Mouse (Mus musculus): ENCODE measurements around the gene Atg4b. TPM values are rescaled to one million over a fixed set of nuclear protein-coding genes. Genes with fewer than 3 reads are reported as not detected.

Atg4b gene
- total and polyA plus RNA-seq, 2 experiments from 2014 or later, result 22.3 to 50.3 TPM

GRCm38 (mm10) chr1:93769901-93770300 is 18.6 kb downstream of the Atg4b start:
- Histone ChIP-seq H3K36me3 (replicated peaks; ENCODE audit: control insufficient read depth, insufficient read depth, low read length) (peaks cover 33% of the 10 kb centered on the region), H3K9ac (replicated peaks; ENCODE audit: low read depth, low read length) (no peak overlapping the region), H3K27me3 (ENCODE audit: control insufficient read depth, insufficient read depth, low read length) (no peaks in the 10 kb centered on the region), H3K4me2 (ENCODE audit: low read depth, low read length) (no peak overlapping the region), H3K4me3 (ENCODE audit: low read depth, low read length) (no peak overlapping the region), H3K9me3 (replicated peaks; ENCODE audit: control insufficient read depth, low read length) (no peaks in the 10 kb centered on the region), H3K4me1 (ENCODE audit: control insufficient read depth, insufficient read depth) (no peaks in the 10 kb centered on the region), H3K27ac (ENCODE audit: low read depth) (no peak overlapping the region)
- TF ChIP-seq CTCF (IDR thresholded peaks at IDR 0.05; ENCODE audit: low read depth) (no peak), EP300 (IDR thresholded peaks at IDR 0.05; ENCODE audit: low read depth) (no peak)
- no peak for ATAC-seq (ENCODE audit: insufficient read depth, low read depth)
- WGBS, result 93% methylated on average over 3 of the region's 3 CpGs
- no peak for DNase-seq (ENCODE audit: low spot score)

DNA sequence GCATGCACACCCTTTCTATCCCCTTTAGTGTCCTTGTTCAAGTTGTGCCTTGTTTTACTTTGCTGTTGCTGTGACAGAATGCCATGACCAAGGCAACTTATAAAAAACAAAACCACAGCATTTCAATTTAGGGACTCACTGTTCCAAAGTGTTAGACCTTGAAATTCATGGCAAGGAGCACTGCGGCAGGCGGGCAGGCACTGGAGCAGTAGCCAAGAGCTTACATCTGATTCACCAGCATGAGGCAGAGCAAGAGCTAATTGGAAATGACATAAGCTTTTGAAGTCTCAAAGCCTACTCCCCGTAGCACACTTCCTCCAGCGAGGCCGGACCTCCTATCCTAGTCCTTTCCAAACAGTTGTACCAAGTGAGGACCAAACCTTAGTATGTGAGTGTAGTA is 25.4 kb downstream of the Atg4b start:
- Histone ChIP-seq H3K27me3 (ENCODE audit: control insufficient read depth, insufficient read depth, low read length) (no peaks in the 10 kb centered on the region), H3K9me3 (replicated peaks; ENCODE audit: control insufficient read depth, low read length) (no peaks in the 10 kb centered on the region), H3K36me3 (replicated peaks; ENCODE audit: control insufficient read depth, insufficient read depth, low read length) (peaks cover 82% of the 10 kb centered on the region), H3K9ac (replicated peaks; ENCODE audit: low read depth, low read length) (no peak overlapping the region), H3K4me2 (ENCODE audit: low read depth, low read length) (no peak overlapping the region), H3K4me1 (ENCODE audit: control insufficient read depth, insufficient read depth) (no peaks in the 10 kb centered on the region), H3K4me3 (ENCODE audit: low read depth, low read length) (no peak overlapping the region), H3K27ac (ENCODE audit: low read depth) (no peak overlapping the region)
- ATAC-seq (ENCODE audit: insufficient read depth, low read depth) (no peak), DNase-seq (ENCODE audit: low spot score) (no peak)
- WGBS, result 98% methylated on average over 5 of the region's 5 CpGs
- no peak for TF ChIP-seq CTCF (IDR thresholded peaks at IDR 0.05; ENCODE audit: low read depth)
- TF ChIP-seq EP300 (IDR thresholded peaks at IDR 0.05; ENCODE audit: low read depth), result no peak

- H3K27me3 ChIP-seq (ENCODE audit: control insufficient read depth, insufficient read depth, low read length), result no peaks in the 10 kb centered on the region
- no peak overlapping the region for H3K4me2 ChIP-seq (ENCODE audit: low read depth, low read length)
- H3K36me3 ChIP-seq (replicated peaks; ENCODE audit: control insufficient read depth, insufficient read depth, low read length), result peaks cover 91% of the 10 kb centered on the region
- no peak overlapping the region for H3K4me3 ChIP-seq (ENCODE audit: low read depth, low read length)
- no peaks in the 10 kb centered on the region for H3K9me3 ChIP-seq (replicated peaks; ENCODE audit: control insufficient read depth, low read length)
- WGBS, result 74% methylated on average over 2 of the region's 2 CpGs
- H3K27ac ChIP-seq (ENCODE audit: low read depth), result no peak overlapping the region
- no peak overlapping the region for H3K9ac ChIP-seq (replicated peaks; ENCODE audit: low read depth, low read length)
- H3K4me1 ChIP-seq (ENCODE audit: control insufficient read depth, insufficient read depth), result no peaks in the 10 kb centered on the region
- DNase-seq (ENCODE audit: low spot score) (no peak), ATAC-seq (ENCODE audit: insufficient read depth, low read depth) (no peak)
- TF ChIP-seq CTCF (IDR thresholded peaks at IDR 0.05; ENCODE audit: low read depth) (no peak), EP300 (IDR thresholded peaks at IDR 0.05; ENCODE audit: low read depth) (no peak)
These were observed 35.6 kb downstream of the Atg4b start for GRCm38 (mm10) chr1:93786912-93787311.

DNA sequence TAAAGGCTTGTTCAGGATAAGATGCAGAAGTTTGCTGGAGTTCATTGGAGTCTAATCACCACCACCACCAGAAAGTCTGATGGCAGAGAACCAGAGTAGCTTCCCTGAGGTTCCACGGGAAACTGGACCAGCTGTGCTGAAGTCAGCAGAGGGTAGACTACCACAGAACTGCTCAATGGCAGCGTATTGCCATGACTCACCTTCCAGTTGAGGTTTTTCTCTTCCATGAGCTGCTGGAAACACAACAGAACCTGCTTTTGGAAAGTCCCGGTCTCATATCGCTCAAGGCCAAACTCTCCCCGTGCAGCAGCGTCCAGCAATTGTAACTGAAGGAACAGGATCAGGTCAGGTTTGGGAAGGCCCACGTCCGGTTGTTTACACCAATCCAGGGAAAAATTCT is 43.2 kb downstream of the Atg4b start:
- 96% methylated on average over 8 of the region's 8 CpGs for WGBS
- H3K27me3 ChIP-seq (ENCODE audit: control insufficient read depth, insufficient read depth, low read length), result no peaks in the 10 kb centered on the region
- H3K4me1 ChIP-seq (ENCODE audit: control insufficient read depth, insufficient read depth), result no peaks in the 10 kb centered on the region
- no peak for TF ChIP-seq EP300 (IDR thresholded peaks at IDR 0.05; ENCODE audit: low read depth)
- TF ChIP-seq CTCF (IDR thresholded peaks at IDR 0.05; ENCODE audit: low read depth), result no peak
- ATAC-seq (ENCODE audit: insufficient read depth, low read depth) (no peak), DNase-seq (ENCODE audit: low spot score) (no peak)
- no peak overlapping the region for H3K4me2 ChIP-seq (ENCODE audit: low read depth, low read length)
- H3K9ac ChIP-seq (replicated peaks; ENCODE audit: low read depth, low read length), result no peak overlapping the region
- H3K27ac ChIP-seq (ENCODE audit: low read depth), result no peak overlapping the region
- H3K36me3 ChIP-seq (replicated peaks; ENCODE audit: control insufficient read depth, insufficient read depth, low read length), result peaks cover 74% of the 10 kb centered on the region
- no peak overlapping the region for H3K4me3 ChIP-seq (ENCODE audit: low read depth, low read length)
- no peaks in the 10 kb centered on the region for H3K9me3 ChIP-seq (replicated peaks; ENCODE audit: control insufficient read depth, low read length)

DNA sequence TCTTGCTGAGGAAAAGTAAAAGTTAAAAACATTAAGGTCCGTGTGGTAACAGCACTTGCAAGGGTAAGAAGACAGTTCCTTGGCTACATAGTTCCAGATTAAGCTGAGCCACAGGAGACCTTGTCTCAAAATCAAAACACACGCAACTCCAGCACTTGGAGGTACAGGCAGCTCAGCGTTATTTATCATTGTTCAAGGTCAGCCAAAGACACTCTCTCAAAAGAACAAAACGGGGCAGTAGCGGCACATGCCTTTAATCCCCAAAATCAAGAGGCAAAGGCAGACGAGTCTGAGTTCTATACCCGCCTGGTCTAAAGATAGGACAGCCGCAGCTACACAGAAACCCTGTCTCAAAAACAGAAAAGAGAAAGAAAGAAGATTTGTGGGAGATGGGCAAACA is 44.6 kb downstream of the Atg4b start:
- H3K9ac ChIP-seq (replicated peaks; ENCODE audit: low read depth, low read length), result no peak overlapping the region
- H3K27ac ChIP-seq (ENCODE audit: low read depth), result no peak overlapping the region
- H3K36me3 ChIP-seq (replicated peaks; ENCODE audit: control insufficient read depth, insufficient read depth, low read length), result peaks cover 71% of the 10 kb centered on the region
- H3K4me1 ChIP-seq (ENCODE audit: control insufficient read depth, insufficient read depth), result no peaks in the 10 kb centered on the region
- H3K9me3 ChIP-seq (replicated peaks; ENCODE audit: control insufficient read depth, low read length), result no peaks in the 10 kb centered on the region
- H3K27me3 ChIP-seq (ENCODE audit: control insufficient read depth, insufficient read depth, low read length), result no peaks in the 10 kb centered on the region
- no peak overlapping the region for H3K4me2 ChIP-seq (ENCODE audit: low read depth, low read length)
- 39% methylated on average over 8 of the region's 8 CpGs for WGBS
- ATAC-seq (ENCODE audit: insufficient read depth, low read depth) (no peak), DNase-seq (ENCODE audit: low spot score) (no peak)
- no peak for TF ChIP-seq CTCF (IDR thresholded peaks at IDR 0.05; ENCODE audit: low read depth)
- no peak for TF ChIP-seq EP300 (IDR thresholded peaks at IDR 0.05; ENCODE audit: low read depth)
- H3K4me3 ChIP-seq (ENCODE audit: low read depth, low read length), result no peak overlapping the region

Measured in heart, postnatal 0 days (tissue).